Mouse (Mus musculus): Measurements from ENCODE around the gene Prr23a3. TPM values are rescaled to one million over a fixed set of nuclear protein-coding genes. Genes with fewer than 3 reads are reported as not detected.

The Prr23a3 gene
- polyA plus RNA-seq, 1 experiment, result not detected

- no peaks in the 10 kb centered on the region for H3K36me3 ChIP-seq (ENCODE audit: control insufficient read depth, insufficient read depth)
- TF ChIP-seq USF1 (IDR thresholded peaks at IDR 0.05; ENCODE audit: low read depth) (no peak), CTCF (IDR thresholded peaks at IDR 0.05; ENCODE audit: control insufficient read depth, insufficient read depth, insufficient read length) (no peak), MYOD1 (IDR thresholded peaks at IDR 0.05; ENCODE audit: control insufficient read depth, insufficient read length, low read depth) (no peak), FOSL1 (IDR thresholded peaks at IDR 0.05; ENCODE audit: insufficient read depth, low read length, poor library complexity, severe bottlenecking) (no peak), CEBPB (IDR thresholded peaks at IDR 0.05; ENCODE audit: low read depth) (no peak)
- H3K79me2 ChIP-seq (ENCODE audit: control insufficient read depth, insufficient read depth), result no peaks in the 10 kb centered on the region
- no peak overlapping the region for H3ac ChIP-seq (ENCODE audit: control insufficient read depth, insufficient read length, low read depth)
- H3K27me3 ChIP-seq (ENCODE audit: control insufficient read depth, insufficient read depth, insufficient read length), result no peaks in the 10 kb centered on the region
- no peaks in the 10 kb centered on the region for H3K79me3 ChIP-seq (ENCODE audit: low read depth)
- H3K4me3 ChIP-seq (ENCODE audit: insufficient read depth, poor library complexity, severe bottlenecking), result no peak overlapping the region
These were observed 43.5 kb upstream of the Prr23a3 start for GRCm38 (mm10) chr9:98821067-98821466.

DNA sequence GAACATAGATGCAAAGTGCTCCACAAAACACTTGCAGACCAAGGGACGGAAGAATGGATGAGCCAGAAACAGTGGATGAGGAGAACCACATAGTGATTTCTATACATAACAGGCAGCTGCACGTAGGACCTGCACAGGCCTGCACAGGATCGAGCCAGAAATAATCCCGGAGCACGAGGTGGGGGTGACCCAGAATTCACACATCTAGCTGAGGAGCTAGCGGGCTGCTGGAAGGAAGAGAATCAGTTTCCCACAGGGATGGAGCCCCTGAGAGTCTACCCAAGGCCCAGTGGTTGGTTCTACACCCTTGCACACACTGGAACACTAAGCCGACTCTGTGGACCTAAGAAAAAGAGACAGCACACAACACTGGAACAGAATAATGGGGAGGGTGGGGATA lies 40.8 kb upstream of the Prr23a3 start:
- Histone ChIP-seq H3ac (ENCODE audit: control insufficient read depth, insufficient read length, low read depth) (no peak overlapping the region), H3K79me3 (ENCODE audit: low read depth) (no peaks in the 10 kb centered on the region), H3K27me3 (ENCODE audit: control insufficient read depth, insufficient read depth, insufficient read length) (no peaks in the 10 kb centered on the region), H3K79me2 (ENCODE audit: control insufficient read depth, insufficient read depth) (no peaks in the 10 kb centered on the region), H3K4me3 (ENCODE audit: insufficient read depth, poor library complexity, severe bottlenecking) (no peak overlapping the region), H3K36me3 (ENCODE audit: control insufficient read depth, insufficient read depth) (no peaks in the 10 kb centered on the region)
- no peak for TF ChIP-seq USF1 (IDR thresholded peaks at IDR 0.05; ENCODE audit: low read depth)
- no peak for TF ChIP-seq MYOD1 (IDR thresholded peaks at IDR 0.05; ENCODE audit: control insufficient read depth, insufficient read length, low read depth)
- TF ChIP-seq FOSL1 (IDR thresholded peaks at IDR 0.05; ENCODE audit: insufficient read depth, low read length, poor library complexity, severe bottlenecking), result no peak
- no peak for TF ChIP-seq CEBPB (IDR thresholded peaks at IDR 0.05; ENCODE audit: low read depth)
- TF ChIP-seq CTCF (IDR thresholded peaks at IDR 0.05; ENCODE audit: control insufficient read depth, insufficient read depth, insufficient read length), result no peak
- TF ChIP-seq MAX (IDR thresholded peaks at IDR 0.05), result no peak
- TF ChIP-seq MYOG (IDR thresholded peaks at IDR 0.05; ENCODE audit: control insufficient read depth, extremely low read depth, insufficient read length), result no peak

GRCm38 (mm10) chr9:98829508-98829907 lies 35.1 kb upstream of the Prr23a3 start:
- Histone ChIP-seq H3K4me3 (ENCODE audit: insufficient read depth, poor library complexity, severe bottlenecking) (no peak overlapping the region), H3ac (ENCODE audit: control insufficient read depth, insufficient read length, low read depth) (no peak overlapping the region), H3K79me2 (ENCODE audit: control insufficient read depth, insufficient read depth) (no peaks in the 10 kb centered on the region), H3K27me3 (ENCODE audit: control insufficient read depth, insufficient read depth, insufficient read length) (no peaks in the 10 kb centered on the region), H3K36me3 (ENCODE audit: control insufficient read depth, insufficient read depth) (no peaks in the 10 kb centered on the region), H3K79me3 (ENCODE audit: low read depth) (no peaks in the 10 kb centered on the region)
- TF ChIP-seq FOSL1 (IDR thresholded peaks at IDR 0.05; ENCODE audit: insufficient read depth, low read length, poor library complexity, severe bottlenecking), result no peak
- TF ChIP-seq MYOG (IDR thresholded peaks at IDR 0.05; ENCODE audit: control insufficient read depth, extremely low read depth, insufficient read length), result no peak
- TF ChIP-seq USF1 (IDR thresholded peaks at IDR 0.05; ENCODE audit: low read depth), result no peak
- TF ChIP-seq MYOD1 (IDR thresholded peaks at IDR 0.05; ENCODE audit: control insufficient read depth, insufficient read length, low read depth), result no peak

DNA sequence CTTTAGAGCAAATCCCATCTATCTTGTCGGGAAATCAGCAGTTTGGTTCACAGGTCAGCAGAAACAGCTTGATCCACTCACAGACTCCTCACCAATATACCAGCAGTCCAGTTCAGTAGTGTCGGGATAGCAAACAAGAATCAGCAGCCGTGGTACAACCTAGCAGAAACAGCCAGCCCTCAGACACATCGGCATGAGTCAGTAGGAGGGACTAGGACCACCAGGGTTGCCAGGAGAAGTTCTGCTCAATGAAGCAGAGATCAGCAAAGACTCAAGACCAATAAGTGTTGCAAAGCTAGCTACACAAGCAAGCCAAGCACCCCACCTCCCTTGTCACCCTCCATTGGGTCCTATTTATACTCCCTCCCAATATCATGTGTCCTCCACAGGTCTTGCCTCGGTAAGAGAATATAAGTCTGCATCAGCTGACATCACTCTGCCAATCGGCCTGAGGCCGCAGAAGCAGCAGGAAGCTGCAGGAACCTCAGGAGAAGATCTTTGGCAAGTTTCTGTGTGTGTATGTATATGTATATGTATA lies 27.0 kb upstream of the Prr23a3 start:
- Histone ChIP-seq H3K27me3 (ENCODE audit: control insufficient read depth, insufficient read depth, insufficient read length) (no peaks in the 10 kb centered on the region), H3K36me3 (ENCODE audit: control insufficient read depth, insufficient read depth) (no peaks in the 10 kb centered on the region), H3K79me3 (ENCODE audit: low read depth) (no peaks in the 10 kb centered on the region), H3K79me2 (ENCODE audit: control insufficient read depth, insufficient read depth) (no peaks in the 10 kb centered on the region), H3ac (ENCODE audit: control insufficient read depth, insufficient read length, low read depth) (no peak overlapping the region), H3K4me3 (ENCODE audit: insufficient read depth, poor library complexity, severe bottlenecking) (no peak overlapping the region)
- no peak for TF ChIP-seq MYOD1 (IDR thresholded peaks at IDR 0.05; ENCODE audit: control insufficient read depth, insufficient read length, low read depth)

DNA sequence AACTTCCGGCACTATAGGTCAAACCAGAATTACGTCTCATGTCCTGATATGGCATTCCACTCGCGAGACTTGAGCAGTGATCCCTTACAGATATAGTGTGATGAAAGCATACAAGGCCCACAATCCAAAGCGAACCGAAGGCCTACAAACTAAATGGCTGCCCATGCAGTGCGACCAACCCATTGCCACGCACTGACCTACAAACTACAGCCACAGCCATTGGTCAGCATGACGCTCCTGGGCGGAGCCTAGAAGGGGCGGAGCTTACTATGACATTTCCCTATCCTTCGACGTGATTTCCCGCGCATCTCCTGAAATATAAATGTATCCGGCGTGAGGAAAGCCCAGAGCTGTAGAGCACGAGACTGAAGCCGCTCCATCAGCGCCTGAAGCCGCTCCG lies 22.4 kb upstream of the Prr23a3 start, which contains the start of gene Prr23a1:
Gene Prr23a1, plus strand, starts transcription at position 387 of the 400 bp plus-strand sequence.
- no peak within 1 kb of the TSS for H3K4me3 ChIP-seq (ENCODE audit: insufficient read depth, poor library complexity, severe bottlenecking)
- H3K79me2 ChIP-seq (ENCODE audit: control insufficient read depth, insufficient read depth), result no peaks in the 10 kb centered on the region
- H3K36me3 ChIP-seq (ENCODE audit: control insufficient read depth, insufficient read depth), result no peaks in the 10 kb centered on the region
- H3ac ChIP-seq (ENCODE audit: control insufficient read depth, insufficient read length, low read depth), result no peak within 1 kb of the TSS
- no peak for TF ChIP-seq MYOG (IDR thresholded peaks at IDR 0.05; ENCODE audit: control insufficient read depth, extremely low read depth, insufficient read length)
- TF ChIP-seq FOSL1 (IDR thresholded peaks at IDR 0.05; ENCODE audit: insufficient read depth, low read length, poor library complexity, severe bottlenecking), result no peak
- TF ChIP-seq MYOD1 (IDR thresholded peaks at IDR 0.05; ENCODE audit: control insufficient read depth, insufficient read length, low read depth), result no peak
- no peak for TF ChIP-seq USF1 (IDR thresholded peaks at IDR 0.05; ENCODE audit: low read depth)
- TF ChIP-seq CTCF (IDR thresholded peaks at IDR 0.05; ENCODE audit: control insufficient read depth, insufficient read depth, insufficient read length), result no peak
- no peak for TF ChIP-seq CEBPB (IDR thresholded peaks at IDR 0.05; ENCODE audit: low read depth)
- no peak for TF ChIP-seq MAX (IDR thresholded peaks at IDR 0.05)
- no peaks in the 10 kb centered on the region for H3K27me3 ChIP-seq (ENCODE audit: control insufficient read depth, insufficient read depth, insufficient read length)
- H3K79me3 ChIP-seq (ENCODE audit: low read depth), result no peaks in the 10 kb centered on the region

DNA sequence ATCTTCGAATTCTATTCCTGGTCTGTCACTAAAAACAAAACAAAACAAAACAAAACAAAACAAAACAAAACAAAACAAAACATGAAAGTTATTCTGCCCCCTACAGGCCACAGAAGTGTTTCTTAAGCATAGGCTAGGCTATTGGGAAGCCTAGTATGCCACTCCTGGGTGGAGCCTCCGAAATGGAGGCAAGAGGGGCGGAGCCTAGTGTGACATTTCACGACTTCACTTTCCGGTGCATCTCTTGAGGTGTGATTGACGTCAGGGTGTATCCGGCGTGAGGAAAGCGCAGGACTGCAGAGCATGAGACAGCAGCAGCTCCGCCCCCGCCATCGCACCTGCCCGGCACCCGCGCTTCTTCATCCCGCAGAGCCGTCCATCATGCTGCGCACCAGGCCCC lies 8.4 kb upstream of the Prr23a3 start, which contains the start of gene Prr23a2:
Gene Prr23a2, plus strand, starts transcription at position 285 of the 400 bp plus-strand sequence.
- no peak within 1 kb of the TSS for H3ac ChIP-seq (ENCODE audit: control insufficient read depth, insufficient read length, low read depth)
- no peaks in the 10 kb centered on the region for H3K79me3 ChIP-seq (ENCODE audit: low read depth)
- H3K36me3 ChIP-seq (ENCODE audit: control insufficient read depth, insufficient read depth), result no peaks in the 10 kb centered on the region
- H3K4me3 ChIP-seq (ENCODE audit: insufficient read depth, poor library complexity, severe bottlenecking), result no peak within 1 kb of the TSS
- no peaks in the 10 kb centered on the region for H3K27me3 ChIP-seq (ENCODE audit: control insufficient read depth, insufficient read depth, insufficient read length)
- no peaks in the 10 kb centered on the region for H3K79me2 ChIP-seq (ENCODE audit: control insufficient read depth, insufficient read depth)
- TF ChIP-seq USF1 (IDR thresholded peaks at IDR 0.05; ENCODE audit: low read depth), result no peak
- TF ChIP-seq CEBPB (IDR thresholded peaks at IDR 0.05; ENCODE audit: low read depth), result no peak
- TF ChIP-seq MAX (IDR thresholded peaks at IDR 0.05), result no peak
- no peak for TF ChIP-seq MYOG (IDR thresholded peaks at IDR 0.05; ENCODE audit: control insufficient read depth, extremely low read depth, insufficient read length)
- no peak for TF ChIP-seq CTCF (IDR thresholded peaks at IDR 0.05; ENCODE audit: control insufficient read depth, insufficient read depth, insufficient read length)
- no peak for TF ChIP-seq FOSL1 (IDR thresholded peaks at IDR 0.05; ENCODE audit: insufficient read depth, low read length, poor library complexity, severe bottlenecking)
- TF ChIP-seq MYOD1 (IDR thresholded peaks at IDR 0.05; ENCODE audit: control insufficient read depth, insufficient read length, low read depth), result no peak

Measured in C2C12 (cell line).